Mouse (Mus musculus) forebrain, embryonic 12.5 days (tissue): ENCODE data around the gene Wdr70. TPM values are rescaled to one million over a fixed set of nuclear protein-coding genes. Genes with fewer than 3 reads are reported as not detected.
"Not testable (repeated sequence)": the region's sequence is repeated elsewhere in the genome, so short reads cannot be mapped to it uniquely, and the experiment has no call there.

ENCODE experiments used
- ATAC-seq: fragments of 200-750 bp; cut with Nextera tagmentation; 2 replicates; pipeline ENCODE4 v1.8.0; 2017; ENCODE audit warnings: moderate TSS enrichment; ENCODE audit not compliant: low FRiP score
- H3K27ac ChIP-seq: fragments of 300-500 bp; sonication (generic); 2 replicates; pipeline ENCODE4 v1.5.1; 2016; ENCODE audit warnings: mild to moderate bottlenecking
- H3K27me3 ChIP-seq: fragments of 300-500 bp; sonication (generic); 2 replicates; pipeline ENCODE4 v1.6.1; 2016; ENCODE audit warnings: mild to moderate bottlenecking
- H3K36me3 ChIP-seq: fragments of 300-500 bp; sonication (generic); replicated peaks from 2 replicates; pipeline ENCODE4 v1.6.1; 2016; ENCODE audit warnings: mild to moderate bottlenecking
- H3K4me1 ChIP-seq: fragments of 300-500 bp; sonication (generic); 2 replicates; pipeline ENCODE4 v1.6.1; 2016
- H3K4me2 ChIP-seq: fragments of 300-500 bp; sonication (generic); 2 replicates; pipeline ENCODE4 v1.6.1; 2016; ENCODE audit warnings: mild to moderate bottlenecking, moderate library complexity
- H3K4me3 ChIP-seq: fragments of 300-500 bp; sonication (generic); replicated peaks from 2 replicates; pipeline ENCODE4 v1.5.1; 2016; ENCODE audit warnings: mild to moderate bottlenecking
- H3K9ac ChIP-seq: fragments of 300-500 bp; sonication (generic); 2 replicates; pipeline ENCODE4 v1.6.1; 2016; ENCODE audit warnings: mild to moderate bottlenecking
- H3K9me3 ChIP-seq: fragments of 300-500 bp; sonication (generic); 2 replicates; pipeline ENCODE4 v1.6.1; 2016
- WGBS: fragments of 180-500 bp; shearing (Covaris S2); methylation state at CpG from one replicate; pipeline ENCODE4 v1.1.7; 2016; 5-methylcytosine and 5-hydroxymethylcytosine counted together
- polyA plus RNA-seq: library from polyadenylated mRNA; unstranded; fragments of >200 nt; fragmentation: Nextera tagmentation; extraction: Ambion mirVana; gene quantifications from 2 replicates; pipeline ENCODE4 v1.2.1, GENCODE M21; 2016

The Wdr70 gene
- polyA plus RNA-seq, 1 experiment from 2014 or later, result 65.1 TPM

DNA sequence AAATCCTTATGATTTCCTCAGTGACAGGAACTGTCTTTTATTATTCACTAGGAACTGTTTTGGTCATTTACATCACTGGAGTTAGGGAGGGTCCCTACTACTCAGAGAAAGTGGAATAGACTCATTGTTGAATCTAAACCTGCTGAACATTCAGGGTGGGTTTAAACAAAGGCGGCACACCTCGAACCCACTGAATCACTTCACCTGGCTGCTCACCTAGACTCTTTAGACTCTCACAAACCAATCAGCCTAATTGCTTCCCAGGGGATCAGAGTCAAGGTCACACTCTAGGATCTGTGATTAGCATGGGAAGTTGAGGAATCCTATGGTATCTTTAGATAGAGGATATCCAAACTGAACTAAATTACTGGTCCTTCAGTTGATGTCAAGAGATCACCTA lies 8.3 kb downstream of the Wdr70 start:
- H3K27me3 ChIP-seq, result no peaks in the 10 kb centered on the region
- no peaks in the 10 kb centered on the region for H3K9me3 ChIP-seq
- H3K4me1 ChIP-seq, result no peaks in the 10 kb centered on the region
- H3K27ac ChIP-seq, result no peak overlapping the region
- H3K4me2 ChIP-seq, result no peak overlapping the region
- H3K4me3 ChIP-seq, result no peak overlapping the region
- WGBS, result 96% methylated on average over 2 of the region's 2 CpGs
- ATAC-seq, result no peak
- H3K9ac ChIP-seq, result no peak overlapping the region
- H3K36me3 ChIP-seq, result peaks cover 28% of the 10 kb centered on the region

DNA sequence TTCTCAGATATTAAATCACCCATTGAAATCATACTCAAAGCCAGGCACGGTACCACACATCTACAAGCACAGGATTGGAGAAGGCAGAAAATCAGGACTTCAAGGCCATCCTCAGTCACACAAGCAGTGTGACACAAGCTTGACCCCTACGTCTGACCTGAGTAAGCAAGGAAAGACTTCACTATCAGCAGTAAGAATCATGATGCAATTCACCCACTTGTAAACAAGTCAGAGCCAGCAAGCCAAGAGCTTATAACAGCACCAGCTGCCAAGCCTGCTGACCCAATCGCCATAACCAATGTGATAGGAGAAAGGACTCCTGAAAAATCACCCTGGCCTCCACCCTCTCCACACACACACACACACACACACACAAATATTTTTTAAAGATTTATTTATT lies 10.3 kb downstream of the Wdr70 start:
- no peaks in the 10 kb centered on the region for H3K27me3 ChIP-seq
- H3K27ac ChIP-seq, result no peak overlapping the region
- no peak overlapping the region for H3K9ac ChIP-seq
- ATAC-seq, result no peak
- WGBS, result 95% methylated on average over 3 of the region's 3 CpGs
- no peaks in the 10 kb centered on the region for H3K9me3 ChIP-seq
- no peaks in the 10 kb centered on the region for H3K4me1 ChIP-seq
- no peak overlapping the region for H3K4me2 ChIP-seq
- H3K4me3 ChIP-seq, result no peak overlapping the region
- peaks cover 21% of the 10 kb centered on the region for H3K36me3 ChIP-seq

DNA sequence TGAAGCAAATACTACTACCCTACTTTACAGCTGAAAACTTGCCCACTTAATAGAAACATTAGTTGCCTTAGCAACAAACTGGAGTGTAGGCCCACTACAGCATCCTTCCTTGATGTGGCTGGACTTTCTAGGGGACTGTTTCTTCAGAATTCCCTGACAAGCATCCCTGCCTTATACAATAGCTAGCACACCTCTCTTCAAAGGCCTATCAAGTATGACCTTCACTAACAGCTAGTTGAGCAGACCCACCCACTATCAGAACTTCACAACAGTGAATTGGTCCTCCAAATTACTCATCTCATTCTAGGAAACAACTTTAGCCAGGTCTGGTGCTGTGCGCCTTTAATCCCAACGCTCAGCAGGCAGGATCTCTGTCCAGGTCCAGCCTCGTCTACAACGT lies 11.7 kb downstream of the Wdr70 start:
- H3K9me3 ChIP-seq, result no peaks in the 10 kb centered on the region
- WGBS, result 92% methylated on average over 4 of the region's 4 CpGs
- H3K27me3 ChIP-seq, result no peaks in the 10 kb centered on the region
- no peak overlapping the region for H3K9ac ChIP-seq
- no peak overlapping the region for H3K27ac ChIP-seq
- peaks cover 12% of the 10 kb centered on the region for H3K36me3 ChIP-seq
- no peak for ATAC-seq
- H3K4me1 ChIP-seq, result no peaks in the 10 kb centered on the region
- no peak overlapping the region for H3K4me3 ChIP-seq
- no peak overlapping the region for H3K4me2 ChIP-seq

DNA sequence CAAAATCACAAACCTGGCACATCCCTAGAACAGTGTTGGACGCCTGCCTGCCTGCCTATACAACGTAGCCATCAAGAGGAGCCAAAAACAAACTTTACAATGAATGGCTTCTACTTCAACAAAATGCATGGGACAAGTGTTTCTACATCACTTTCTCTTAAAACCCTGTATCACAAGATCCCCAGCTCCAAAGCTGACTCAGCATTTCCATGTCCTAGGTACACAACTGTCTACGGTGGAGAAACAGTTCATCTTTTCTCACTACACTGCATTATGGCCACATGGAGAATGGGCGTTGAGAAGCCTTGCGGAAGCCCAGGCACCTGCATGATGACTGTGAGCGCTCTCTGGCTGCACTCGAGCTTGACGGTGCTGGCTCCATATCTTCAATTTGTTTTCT lies 16.9 kb downstream of the Wdr70 start:
- no peak overlapping the region for H3K27ac ChIP-seq
- WGBS, result 94% methylated on average over 8 of the region's 8 CpGs
- peaks cover 26% of the 10 kb centered on the region for H3K36me3 ChIP-seq
- no peak overlapping the region for H3K4me2 ChIP-seq
- H3K4me3 ChIP-seq, result no peak overlapping the region
- no peak overlapping the region for H3K9ac ChIP-seq
- no peak for ATAC-seq
- no peaks in the 10 kb centered on the region for H3K9me3 ChIP-seq
- no peaks in the 10 kb centered on the region for H3K27me3 ChIP-seq
- no peaks in the 10 kb centered on the region for H3K4me1 ChIP-seq

DNA sequence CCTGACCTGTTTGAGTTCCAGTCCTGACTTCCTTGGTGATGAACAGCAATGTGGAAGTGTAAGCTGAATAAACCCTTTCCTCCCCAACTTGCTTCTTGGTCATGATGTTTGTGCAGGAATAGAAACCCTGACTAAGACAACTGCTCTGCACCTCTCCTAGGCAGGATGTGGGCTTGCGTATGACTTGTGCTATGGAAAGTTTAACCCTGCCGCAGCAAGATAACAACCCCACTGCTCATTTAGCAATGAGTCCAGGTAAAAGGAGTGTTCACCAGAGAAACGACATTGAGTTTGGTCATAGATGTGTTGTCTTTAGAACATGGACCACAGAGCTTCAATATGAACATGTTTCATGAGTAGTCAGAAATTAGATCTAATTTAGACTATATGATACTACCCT lies 25.9 kb downstream of the Wdr70 start:
- H3K27me3 ChIP-seq, H3K4me1 ChIP-seq, H3K4me2 ChIP-seq, ATAC-seq, H3K27ac ChIP-seq, H3K9me3 ChIP-seq, H3K9ac ChIP-seq, H3K4me3 ChIP-seq: not testable (repeated sequence)
- WGBS, result 96% methylated on average over 3 of the region's 3 CpGs
- peaks cover 35% of the 10 kb centered on the region for H3K36me3 ChIP-seq

DNA sequence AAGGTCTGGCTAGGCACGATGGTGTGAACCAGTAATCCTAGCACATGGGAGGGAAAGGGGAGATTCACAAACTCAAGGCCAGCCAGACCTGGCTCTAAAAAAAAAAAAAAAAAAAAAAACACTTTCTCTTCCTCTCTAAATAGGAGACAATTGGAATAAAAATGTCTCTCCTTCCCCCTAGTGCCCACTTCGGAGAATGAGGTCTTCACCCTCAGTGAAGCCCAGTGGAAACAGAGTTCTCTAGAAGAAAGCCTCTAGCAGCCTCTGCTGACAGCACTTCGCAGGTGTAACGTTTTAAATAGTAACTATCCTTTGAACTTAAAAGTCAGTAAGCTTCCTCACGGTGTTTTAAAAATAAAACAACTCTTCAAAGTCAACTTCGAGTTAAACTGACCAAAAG lies 33.8 kb downstream of the Wdr70 start:
- H3K27ac ChIP-seq, result no peak overlapping the region
- no peak overlapping the region for H3K4me3 ChIP-seq
- H3K27me3 ChIP-seq, result no peaks in the 10 kb centered on the region
- H3K4me1 ChIP-seq, result no peaks in the 10 kb centered on the region
- WGBS, result 87% methylated on average over 6 of the region's 6 CpGs
- no peaks in the 10 kb centered on the region for H3K9me3 ChIP-seq
- no peak for ATAC-seq
- H3K36me3 ChIP-seq, result peaks cover 21% of the 10 kb centered on the region
- H3K9ac ChIP-seq, result no peak overlapping the region
- H3K4me2 ChIP-seq, result no peak overlapping the region

DNA sequence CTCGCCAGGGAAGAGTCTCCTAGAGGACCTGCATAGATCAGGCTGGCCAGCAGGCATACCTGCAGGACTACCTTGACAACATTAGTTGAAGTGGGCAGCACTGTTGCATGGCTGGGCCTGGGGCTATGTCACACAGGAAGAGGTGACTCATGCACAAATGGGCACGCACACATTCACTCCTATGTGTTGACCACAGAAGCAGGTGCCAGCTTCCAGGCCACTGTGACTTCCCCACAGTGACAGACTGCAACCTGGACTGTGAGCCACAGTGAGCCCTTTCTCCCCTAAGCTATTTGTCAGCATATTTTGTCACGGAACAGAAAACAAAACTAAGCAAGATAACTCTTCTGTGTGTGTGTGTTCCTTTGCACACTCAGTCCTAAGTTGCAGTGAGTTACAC lies 47.8 kb downstream of the Wdr70 start:
- Histone ChIP-seq H3K9ac (no peak overlapping the region), H3K4me3 (no peak overlapping the region), H3K27me3 (no peaks in the 10 kb centered on the region), H3K27ac (no peak overlapping the region), H3K4me2 (no peak overlapping the region), H3K36me3 (peaks cover 17% of the 10 kb centered on the region), H3K9me3 (no peaks in the 10 kb centered on the region), H3K4me1 (no peaks in the 10 kb centered on the region)
- no peak for ATAC-seq
- WGBS, result 86% methylated on average over 3 of the region's 3 CpGs

DNA sequence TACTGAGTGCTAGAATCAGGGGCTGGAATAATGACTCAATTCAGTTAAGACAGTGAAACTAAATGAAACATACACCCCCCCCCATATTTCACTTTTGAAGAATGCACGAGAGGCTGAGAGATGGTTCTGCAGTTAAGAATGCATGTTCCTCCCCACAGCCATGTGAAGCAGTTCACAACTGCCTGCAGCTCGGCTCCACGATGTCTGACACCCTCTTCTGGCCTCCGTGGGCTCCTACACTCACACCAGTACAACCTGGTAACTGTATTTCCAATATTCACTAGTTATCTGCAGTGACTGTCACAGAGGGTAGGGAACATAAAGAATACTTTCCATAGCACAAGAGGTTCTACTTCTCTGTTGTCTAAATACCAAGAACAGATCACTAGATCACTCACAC lies 59.2 kb downstream of the Wdr70 start:
- H3K9me3 ChIP-seq, result no peaks in the 10 kb centered on the region
- H3K9ac ChIP-seq, result no peak overlapping the region
- no peak overlapping the region for H3K27ac ChIP-seq
- ATAC-seq, result no peak
- peaks cover 8% of the 10 kb centered on the region; the same call in 1 of the 2 replicates for H3K36me3 ChIP-seq
- 79% methylated on average over 4 of the region's 4 CpGs for WGBS
- H3K4me1 ChIP-seq, result no peaks in the 10 kb centered on the region
- no peaks in the 10 kb centered on the region for H3K27me3 ChIP-seq
- no peak overlapping the region for H3K4me2 ChIP-seq
- no peak overlapping the region for H3K4me3 ChIP-seq

DNA sequence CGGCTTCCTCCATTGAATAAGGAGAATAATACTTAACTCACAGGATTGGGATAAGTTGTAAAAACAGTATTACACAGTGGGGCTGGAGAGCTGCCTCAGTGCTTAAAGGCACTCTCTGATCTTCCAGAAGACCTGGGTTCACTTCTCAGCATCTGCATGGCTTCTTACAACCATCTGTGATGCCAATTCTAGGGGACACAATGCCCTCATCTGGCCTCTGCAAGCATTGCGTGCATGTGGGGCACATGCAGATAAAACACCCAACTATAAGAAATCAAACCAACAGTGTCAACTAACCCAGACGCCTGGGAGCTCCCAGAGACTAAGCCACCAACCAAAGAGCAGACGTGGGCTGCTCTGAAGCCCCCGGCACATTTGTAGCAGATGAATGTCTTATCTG lies 60.6 kb downstream of the Wdr70 start:
- Histone ChIP-seq H3K4me1 (no peaks in the 10 kb centered on the region), H3K9ac (no peak overlapping the region), H3K27ac (no peak overlapping the region), H3K4me3 (no peak overlapping the region), H3K27me3 (no peaks in the 10 kb centered on the region), H3K36me3 (peaks cover 8% of the 10 kb centered on the region; the same call in 1 of the 2 replicates), H3K9me3 (no peaks in the 10 kb centered on the region), H3K4me2 (no peak overlapping the region)
- 83% methylated on average over 5 of the region's 5 CpGs for WGBS
- ATAC-seq, result no peak

DNA sequence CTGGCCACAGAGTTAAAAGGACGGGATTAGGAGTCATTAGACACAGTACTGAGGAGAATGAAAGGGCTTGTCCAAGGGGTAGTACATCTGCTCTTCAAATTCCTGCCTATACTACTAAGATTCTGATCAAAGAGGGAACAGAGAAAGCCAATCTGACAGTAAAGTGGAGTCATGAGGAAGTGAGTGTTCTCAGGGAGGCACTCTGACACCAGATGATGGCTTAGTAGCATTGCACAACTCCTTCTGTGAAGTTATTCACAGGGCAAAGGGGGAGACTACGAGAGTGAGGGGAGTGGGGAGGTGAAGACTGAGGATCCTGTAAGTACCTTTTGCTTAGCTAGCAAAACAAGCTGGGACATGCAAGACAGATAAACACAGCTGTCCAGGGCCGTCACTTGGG lies 61.2 kb downstream of the Wdr70 start:
- Histone ChIP-seq H3K27ac (no peak overlapping the region), H3K4me3 (no peak overlapping the region), H3K27me3 (no peaks in the 10 kb centered on the region), H3K4me2 (no peak overlapping the region), H3K9me3 (no peaks in the 10 kb centered on the region), H3K9ac (no peak overlapping the region), H3K36me3 (peaks cover 4% of the 10 kb centered on the region; the same call in 1 of the 2 replicates), H3K4me1 (no peaks in the 10 kb centered on the region)
- no peak for ATAC-seq
- 82% methylated on average over 3 of the region's 3 CpGs for WGBS

DNA sequence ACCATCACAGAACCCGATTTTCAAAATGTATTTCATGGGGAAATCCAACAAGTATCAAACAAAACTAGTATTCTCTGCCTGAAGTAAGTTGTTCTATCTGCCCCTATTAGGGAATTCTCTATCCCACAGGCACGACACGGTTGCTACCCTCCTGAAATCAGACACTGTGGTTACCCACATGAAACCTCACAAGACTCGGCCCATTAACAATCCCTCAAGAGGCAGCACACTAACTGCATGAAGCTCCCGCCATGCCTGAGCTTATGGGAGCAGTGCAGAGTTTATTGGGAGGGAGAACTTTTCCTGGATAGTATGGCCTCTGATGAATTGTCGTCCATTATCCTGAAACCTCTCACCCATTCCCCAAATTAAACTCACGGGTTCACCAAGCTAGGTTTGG lies 67.8 kb downstream of the Wdr70 start:
- Histone ChIP-seq H3K36me3 (no peaks in the 10 kb centered on the region; the same call in 1 of the 2 replicates), H3K4me2 (no peak overlapping the region), H3K27ac (no peak overlapping the region), H3K4me1 (no peaks in the 10 kb centered on the region), H3K27me3 (no peaks in the 10 kb centered on the region), H3K4me3 (no peak overlapping the region), H3K9ac (no peak overlapping the region), H3K9me3 (no peaks in the 10 kb centered on the region)
- 88% methylated on average over 7 of the region's 7 CpGs for WGBS
- no peak for ATAC-seq

DNA sequence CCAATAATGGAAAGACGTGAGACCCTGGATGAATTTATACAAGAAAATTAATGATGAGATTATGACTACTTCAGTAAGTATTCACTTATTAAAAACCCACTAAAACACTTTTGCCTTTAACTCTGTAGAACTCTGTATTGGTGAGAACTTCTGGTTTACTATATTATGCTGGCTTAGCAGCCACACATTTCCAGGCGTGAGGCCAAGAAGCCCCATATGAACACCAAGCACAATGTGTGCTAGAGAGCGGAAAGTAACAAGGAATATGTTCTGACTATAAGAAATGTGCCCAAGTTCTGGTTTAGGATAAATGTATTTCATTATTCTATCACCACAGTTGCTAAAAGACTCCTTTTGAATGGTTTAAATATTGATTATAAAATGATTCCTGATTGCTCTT lies 68.4 kb downstream of the Wdr70 start:
- ATAC-seq, result no peak
- no peak overlapping the region for H3K9ac ChIP-seq
- H3K4me1 ChIP-seq, result no peaks in the 10 kb centered on the region
- no peaks in the 10 kb centered on the region; the same call in 1 of the 2 replicates for H3K36me3 ChIP-seq
- H3K4me2 ChIP-seq, result no peak overlapping the region
- no peaks in the 10 kb centered on the region for H3K27me3 ChIP-seq
- no peak overlapping the region for H3K27ac ChIP-seq
- no peaks in the 10 kb centered on the region for H3K9me3 ChIP-seq
- no peak overlapping the region for H3K4me3 ChIP-seq
- 89% methylated on average over 3 of the region's 3 CpGs for WGBS

DNA sequence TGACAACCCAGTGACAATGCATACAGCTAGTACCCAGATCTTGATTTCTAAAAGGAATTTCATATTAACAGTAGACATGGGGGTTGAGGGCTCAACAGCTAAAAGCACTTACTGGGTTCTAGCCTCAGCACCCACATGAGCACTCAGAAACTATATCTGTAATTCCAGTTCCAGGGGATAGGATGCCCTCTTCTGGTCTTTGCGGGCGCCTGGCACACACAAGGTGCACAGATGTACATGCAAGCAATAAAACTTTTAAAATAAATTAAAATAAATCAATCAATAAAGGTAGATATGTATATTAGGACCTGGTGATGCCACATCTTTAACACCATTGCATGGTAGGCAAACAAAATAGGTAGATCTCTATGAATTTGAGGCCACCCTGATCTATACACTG lies 71.5 kb downstream of the Wdr70 start:
- Histone ChIP-seq H3K27me3 (no peaks in the 10 kb centered on the region), H3K9me3 (no peaks in the 10 kb centered on the region), H3K36me3 (no peaks in the 10 kb centered on the region), H3K9ac (no peak overlapping the region), H3K4me3 (no peak overlapping the region), H3K4me1 (no peaks in the 10 kb centered on the region), H3K4me2 (no peak overlapping the region), H3K27ac (no peak overlapping the region)
- 96% methylated on average over 2 of the region's 2 CpGs for WGBS
- ATAC-seq, result no peak

DNA sequence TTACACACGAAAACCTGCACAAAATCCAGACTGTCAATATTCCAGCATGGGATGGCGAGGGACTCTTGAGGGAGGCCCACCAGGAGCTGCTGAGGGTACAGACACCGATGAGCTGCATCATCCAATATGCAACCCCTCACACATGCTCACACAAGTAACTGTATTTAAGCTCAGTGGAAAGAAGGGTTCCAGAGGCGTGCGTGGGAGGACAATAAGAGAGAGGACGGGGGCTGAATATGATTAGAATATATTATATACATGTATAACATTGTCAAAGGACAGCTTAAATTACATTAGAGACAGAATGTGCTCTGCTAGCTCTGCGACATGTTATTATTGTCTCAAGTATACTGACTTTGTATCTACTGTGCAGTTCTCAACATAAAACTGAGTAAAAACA lies 87.6 kb downstream of the Wdr70 start:
- peaks cover 3% of the 10 kb centered on the region; the same call in 1 of the 2 replicates for H3K4me1 ChIP-seq
- no peaks in the 10 kb centered on the region for H3K9me3 ChIP-seq
- no peak overlapping the region for H3K4me3 ChIP-seq
- no peak overlapping the region for H3K4me2 ChIP-seq
- no peak overlapping the region for H3K9ac ChIP-seq
- ATAC-seq, result no peak
- H3K27ac ChIP-seq, result no peak overlapping the region
- H3K27me3 ChIP-seq, result no peaks in the 10 kb centered on the region
- 94% methylated on average over 7 of the region's 7 CpGs for WGBS
- H3K36me3 ChIP-seq, result no peaks in the 10 kb centered on the region
